Comparison of ENCODE assay signal across 20 mouse cellular contexts in the genomic region with DNA sequence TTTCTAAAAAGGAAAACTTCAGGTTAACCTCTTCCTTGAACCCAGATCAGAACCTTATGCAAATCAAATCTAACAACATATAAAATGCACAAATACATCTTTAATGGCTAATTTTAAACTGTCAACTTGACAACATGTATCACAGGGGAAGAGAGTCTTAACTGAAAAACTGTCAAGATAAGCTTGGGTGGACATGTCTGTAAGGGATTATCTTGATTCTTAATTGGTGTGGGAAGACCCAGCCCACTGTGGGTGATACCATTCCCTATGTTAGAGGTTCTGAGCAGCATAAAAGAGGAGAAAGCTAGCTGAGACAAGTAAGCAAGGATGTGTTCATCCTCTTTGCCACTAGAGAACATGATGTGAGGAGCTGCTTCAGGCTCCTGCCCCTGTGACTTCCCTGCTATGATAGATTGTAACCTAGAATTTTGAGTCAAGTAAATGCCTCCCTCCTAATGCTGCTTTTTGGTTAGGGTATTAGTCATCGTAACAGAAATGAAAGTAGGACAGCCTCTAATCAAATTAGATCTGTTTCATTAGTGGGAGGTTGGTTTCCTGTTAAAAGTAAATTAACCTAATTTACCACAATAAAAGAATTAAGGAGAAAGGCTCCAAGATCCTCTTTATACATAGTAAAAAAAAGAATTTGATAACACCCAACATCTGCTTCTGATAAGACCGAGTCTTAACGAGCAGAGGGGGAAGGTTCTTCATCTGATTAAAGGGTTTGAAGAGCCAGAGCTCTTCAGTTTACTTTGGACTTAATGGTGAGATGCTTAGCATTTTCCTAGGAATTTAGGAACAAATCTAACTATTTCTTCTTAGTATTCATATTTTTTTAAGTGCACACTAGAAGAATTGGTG.
DNase-seq lines count a peak whose midpoint lies in the region; ATAC-seq and TF ChIP-seq lines count a peak whose summit lies in the region.
"Had no signal": no experiment of that assay in that cellular context is flagged by ENCODE, and none has a peak within 500 bp of the region (broad histone marks: within the 10 kb centered on the region; RNA-seq: fewer than 3 reads in every experiment).

No protein-coding gene starts in this region.

- no peak overlapping the region for H3K9ac ChIP-seq in forebrain, embryonic 11.5 days (ENCODE audit: low read length)
- no peak overlapping the region for H3K9ac ChIP-seq in forebrain, embryonic 12.5 days
- H3K9ac ChIP-seq in MEL (ENCODE audit: control insufficient read depth, low read depth, low read length, poor library complexity, severe bottlenecking) = no peak overlapping the region
- no peak overlapping the region for H3K9ac ChIP-seq in intestine, embryonic 15.5 days
- H3K9ac ChIP-seq: embryonic facial prominence, embryonic 13.5 days; heart, embryonic 12.5 days; hindbrain, embryonic 14.5 days had no signal

- no peaks in the 10 kb centered on the region for H3K9me3 ChIP-seq in forebrain, embryonic 11.5 days (ENCODE audit: control insufficient read depth, low read length)
- H3K9me3 ChIP-seq in forebrain, embryonic 12.5 days = no peaks in the 10 kb centered on the region
- H3K9me3 ChIP-seq in MEL (replicated peaks; ENCODE audit: insufficient read depth, low read length) = no peaks in the 10 kb centered on the region
- H3K9me3 ChIP-seq in intestine, embryonic 15.5 days = no peaks in the 10 kb centered on the region
- H3K9me3 ChIP-seq: embryonic facial prominence, embryonic 13.5 days; G1E; heart, embryonic 12.5 days had no signal

- no peak overlapping the region for H3K4me2 ChIP-seq in forebrain, embryonic 11.5 days (ENCODE audit: low read depth, low read length, severe bottlenecking)
- H3K4me2 ChIP-seq in forebrain, embryonic 12.5 days = no peak overlapping the region
- no peak overlapping the region for H3K4me2 ChIP-seq in intestine, embryonic 15.5 days (replicated peaks)
- H3K4me2 ChIP-seq: embryonic facial prominence, embryonic 13.5 days; heart, embryonic 12.5 days; hindbrain, embryonic 14.5 days had no signal

- H3K27me3 ChIP-seq in forebrain, embryonic 11.5 days (ENCODE audit: control insufficient read depth, insufficient read depth, low read length) = no peaks in the 10 kb centered on the region
- H3K27me3 ChIP-seq in forebrain, embryonic 12.5 days = no peaks in the 10 kb centered on the region
- no peaks in the 10 kb centered on the region for H3K27me3 ChIP-seq in MEL (ENCODE audit: control insufficient read depth in 1 of 2, insufficient read depth in 2 of 2, low read length in 2 of 2)
- no peaks in the 10 kb centered on the region for H3K27me3 ChIP-seq in intestine, embryonic 15.5 days (replicated peaks)
- H3K27me3 ChIP-seq: embryonic facial prominence, embryonic 13.5 days; heart, embryonic 12.5 days had no signal

- TF ChIP-seq POLR2A in MEL (IDR thresholded peaks at IDR 0.05; ENCODE audit: control insufficient read depth in 1 of 2, insufficient read depth in 1 of 2, low read depth in 1 of 2, low read length in 2 of 2, poor library complexity in 1 of 2) = no peak

- H3K79me2 ChIP-seq in MEL (ENCODE audit: control insufficient read depth, insufficient read depth, low read length, poor library complexity) = no peaks in the 10 kb centered on the region

- H3K36me3 ChIP-seq in forebrain, embryonic 11.5 days (ENCODE audit: control insufficient read depth, insufficient read depth, low read length) = no peaks in the 10 kb centered on the region
- H3K36me3 ChIP-seq in forebrain, embryonic 12.5 days (replicated peaks) = no peaks in the 10 kb centered on the region
- peaks cover 0 to 19% of the 10 kb centered on the region in 2 experiments; a peak in 2 of 4 replicates for H3K36me3 ChIP-seq in MEL (ENCODE audit: control insufficient read depth in 1 of 2, insufficient read depth in 2 of 2, low read length in 2 of 2)
- H3K36me3 ChIP-seq in intestine, embryonic 15.5 days = no peaks in the 10 kb centered on the region
- H3K36me3 ChIP-seq: embryonic facial prominence, embryonic 13.5 days; G1E; heart, embryonic 12.5 days; hindbrain, embryonic 10.5 days had no signal

- ATAC-seq in forebrain, embryonic 11.5 days (replicated peaks; ENCODE audit: low FRiP score) = no peak
- ATAC-seq in forebrain, embryonic 12.5 days (ENCODE audit: low FRiP score) = no peak
- ATAC-seq in inflammation-experienced regulatory T-cells, adult 6 months = peak; percentile 58
- ATAC-seq in intestine, embryonic 15.5 days = no peak
- ATAC-seq: forebrain, embryonic 14.5 days had no signal

- no peak overlapping the region for H3K27ac ChIP-seq in forebrain, embryonic 11.5 days (ENCODE audit: low read depth, low read length)
- H3K27ac ChIP-seq in forebrain, embryonic 12.5 days = no peak overlapping the region
- H3K27ac ChIP-seq in MEL (ENCODE audit: control insufficient read depth, low read depth, low read length) = peak overlapping the region; percentile 85
- no peak overlapping the region for H3K27ac ChIP-seq in intestine, embryonic 15.5 days
- H3K27ac ChIP-seq: embryonic facial prominence, embryonic 13.5 days; gastrocnemius, adult 2 months; hindbrain, embryonic 10.5 days; hindbrain, embryonic 14.5 days had no signal

- TF ChIP-seq EP300 in MEL (IDR thresholded peaks at IDR 0.05; ENCODE audit: low read depth in 1 of 2, low read length in 2 of 2) = peak; percentile 92 to 96

- no peak for TF ChIP-seq CTCF in MEL (IDR thresholded peaks at IDR 0.05 in 2 of 3, conservative IDR thresholded peaks at IDR 0.05 in 1 of 3; ENCODE audit: control insufficient read depth in 1 of 3, insufficient read depth in 1 of 3, low read depth in 2 of 3, low read length in 3 of 3, poor library complexity in 1 of 3, severe bottlenecking in 1 of 3)

- peak; percentile 16 for DNase-seq in forebrain, embryonic 11.5 days (ENCODE audit: low spot score)
- DNase-seq in MEL (ENCODE audit: low read depth, low spot score) = peak; percentile 78
- DNase-seq in spleen, postnatal 4 days (ENCODE audit: low spot score in 2 of 2) = no peak
- DNase-seq in layer of hippocampus, adult 18-20 months (ENCODE audit: low spot score in 2 of 2) = no peak
- DNase-seq: adrenal gland, adult 8-10 months; adrenal gland, postnatal 36 days; cerebellum, adult 8-10 months; cerebellum, postnatal 14 days; embryo, embryonic 11 days; gastrocnemius, adult 2 months; gastrocnemius, postnatal 25 days had no signal

- H3K4me1 ChIP-seq in forebrain, embryonic 11.5 days (replicated peaks; ENCODE audit: control insufficient read depth, insufficient read depth, low read length) = no peaks in the 10 kb centered on the region
- H3K4me1 ChIP-seq in forebrain, embryonic 12.5 days = no peaks in the 10 kb centered on the region
- peaks cover 10 to 18% of the 10 kb centered on the region in 2 experiments for H3K4me1 ChIP-seq in MEL (ENCODE audit: control insufficient read depth in 1 of 2, insufficient read depth in 2 of 2, low read length in 2 of 2)
- no peaks in the 10 kb centered on the region for H3K4me1 ChIP-seq in intestine, embryonic 15.5 days (replicated peaks)
- H3K4me1 ChIP-seq: embryonic facial prominence, embryonic 13.5 days; heart, embryonic 12.5 days; hindbrain, embryonic 10.5 days had no signal

- no peak overlapping the region for H3K4me3 ChIP-seq in forebrain, embryonic 11.5 days (ENCODE audit: low read depth, low read length)
- H3K4me3 ChIP-seq in forebrain, embryonic 12.5 days (replicated peaks) = no peak overlapping the region
- H3K4me3 ChIP-seq in MEL (ENCODE audit: control insufficient read depth in 1 of 2, insufficient read depth in 1 of 2, low read depth in 2 of 2, low read length in 2 of 2) = peak overlapping the region in 1 of 2 experiments; percentile 1; a peak in 2 of 4 replicates
- H3K4me3 ChIP-seq in intestine, embryonic 15.5 days (replicated peaks) = no peak overlapping the region
- H3K4me3 ChIP-seq: embryonic facial prominence, embryonic 13.5 days; gastrocnemius, adult 2 months; heart, embryonic 12.5 days; hindbrain, embryonic 10.5 days had no signal

- WGBS in forebrain, embryonic 11.5 days = 75% methylated on average over 3 of the region's 3 CpGs
- 65% methylated on average over 3 of the region's 3 CpGs for WGBS in forebrain, embryonic 12.5 days
- 56% methylated on average over 3 of the region's 3 CpGs for WGBS in intestine, embryonic 15.5 days

- TF ChIP-seq RAD21 in MEL (IDR thresholded peaks at IDR 0.05; ENCODE audit: low read depth, low read length) = no peak

TF ChIP-seq in MEL, 35 proteins besides CTCF, POLR2A, EP300 and RAD21 (continues in another document):
- TF ChIP-seq USF2 (IDR thresholded peaks at IDR 0.05; ENCODE audit: borderline replicate concordance in 1 of 2, insufficient read depth in 1 of 2, low read depth in 1 of 2, low read length in 2 of 2) = no peak
- TF ChIP-seq TCF12 (IDR thresholded peaks at IDR 0.05; ENCODE audit: low read depth, low read length) = peak; percentile 90
- TF ChIP-seq JUND (IDR thresholded peaks at IDR 0.05; ENCODE audit: low read depth, low read length) = no peak
- no peak for TF ChIP-seq POLR2AphosphoS5 (IDR thresholded peaks at IDR 0.05; ENCODE audit: borderline replicate concordance, low read depth, low read length)
- 0 out of 2 replicates have a peak, but pooled peaks have one; percentile 21 for TF ChIP-seq TBP (IDR thresholded peaks at IDR 0.05; ENCODE audit: low read depth, low read length)
- TF ChIP-seq RCOR1 (IDR thresholded peaks at IDR 0.05; ENCODE audit: low read depth, low read length) = peak; percentile 85
- 0 out of 2 replicates have a peak, but pooled peaks have one; percentile 41 for TF ChIP-seq TAL1 (IDR thresholded peaks at IDR 0.05; ENCODE audit: low read length)
- TF ChIP-seq MYC (IDR thresholded peaks at IDR 0.05; ENCODE audit: low read depth, low read length) = peak; percentile 38; the same call in 1 of the 2 replicates
- no peak for TF ChIP-seq BHLHE40 (IDR thresholded peaks at IDR 0.05; ENCODE audit: borderline replicate concordance, low read depth, low read length)
- peak; percentile 48; the same call in 1 of the 2 replicates for TF ChIP-seq HCFC1 (IDR thresholded peaks at IDR 0.05; ENCODE audit: low read depth, low read length)
- TF ChIP-seq GABPA (IDR thresholded peaks at IDR 0.05; ENCODE audit: low read depth, low read length) = no peak
- TF ChIP-seq MAX (IDR thresholded peaks at IDR 0.05; ENCODE audit: low read length) = no peak
- TF ChIP-seq MYB (IDR thresholded peaks at IDR 0.05; ENCODE audit: low read depth, low read length) = peak; percentile 78
- no peak for TF ChIP-seq USF1 (IDR thresholded peaks at IDR 0.05; ENCODE audit: low read depth, low read length)
- TF ChIP-seq NELFE (IDR thresholded peaks at IDR 0.05; ENCODE audit: low read depth, low read length) = no peak
- no peak for TF ChIP-seq MEF2A (IDR thresholded peaks at IDR 0.05; ENCODE audit: extremely low read depth, insufficient replicate concordance, low read depth, low read length, poor library complexity, severe bottlenecking)
- peak; percentile 97 for TF ChIP-seq GATA1 (IDR thresholded peaks at IDR 0.05; ENCODE audit: low read depth, low read length)
- peak; percentile 92 for TF ChIP-seq ZNF384 (IDR thresholded peaks at IDR 0.05; ENCODE audit: low read depth, low read length)
- TF ChIP-seq SIN3A (IDR thresholded peaks at IDR 0.05; ENCODE audit: low read length) = peak; percentile 47; the same call in 1 of the 2 replicates
- no peak for TF ChIP-seq CHD2 (IDR thresholded peaks at IDR 0.05; ENCODE audit: low read length)

Comparison
In these comparisons a context has a peak if more than half of its experiments do, and no peak if none do; other contexts are left out.
1. DNase-seq: peak in forebrain, embryonic 11.5 days (single experiment) and MEL (single experiment); none in spleen, postnatal 4 days (0 of 2) and layer of hippocampus, adult 18-20 months (0 of 2).